Mouse (Mus musculus): Measurements from ENCODE around the gene Mllt6. TPM values are rescaled to one million over a fixed set of nuclear protein-coding genes. Genes with fewer than 3 reads are reported as not detected.
A peak's percentile ranks its signal among the peaks of the same experiment; 100 is the strongest.
"Not testable (repeated sequence)": the region's sequence is repeated elsewhere in the genome, so short reads cannot be mapped to it uniquely, and the experiment has no call there.

The Mllt6 gene
- total RNA-seq, 1 experiment from 2014 or later, result 34.4 TPM

GRCm38 (mm10) chr11:97728311-97728710 is 65.1 kb downstream of the Mllt6 start:
- ATAC-seq (replicated peaks; ENCODE audit: insufficient number of reproducible peaks, low FRiP score, low TSS enrichment, poor library complexity, severe bottlenecking), result peak; percentile 76

GRCm38 (mm10) chr11:97728730-97729129 is 65.5 kb downstream of the Mllt6 start:
- ATAC-seq (replicated peaks; ENCODE audit: insufficient number of reproducible peaks, low FRiP score, low TSS enrichment, poor library complexity, severe bottlenecking), result no peak

- no peak for ATAC-seq (replicated peaks; ENCODE audit: insufficient number of reproducible peaks, low FRiP score, low TSS enrichment, poor library complexity, severe bottlenecking)
Observed at GRCm38 (mm10) chr11:97733689-97734088, 70.5 kb downstream of the Mllt6 start.

GRCm38 (mm10) chr11:97734810-97735209 is 71.6 kb downstream of the Mllt6 start:
- ATAC-seq (replicated peaks; ENCODE audit: insufficient number of reproducible peaks, low FRiP score, low TSS enrichment, poor library complexity, severe bottlenecking), result not testable (repeated sequence)

Other genes with a start within 250 kb of the Mllt6 start
- 4.7 to 5.8 TPM (median 5.0 TPM) in 3 replicates for gene Arhgap23, start 247.9 kb upstream of the Mllt6 start, total RNA-seq (2017)
- gene 4933428G20Rik, start 163.1 kb upstream of the Mllt6 start, total RNA-seq (2017), result not detected in 3 replicates
- 0.10 to 0.58 TPM (median 0.21 TPM) in 3 replicates for gene Srcin1, start 87.2 kb upstream of the Mllt6 start, total RNA-seq (2017)
- 0.75 to 1.8 TPM (median 0.95 TPM) in 3 replicates for gene Epop, start 33.7 kb upstream of the Mllt6 start, total RNA-seq (2017)
- gene Cisd3, start 22.4 kb downstream of the Mllt6 start, total RNA-seq (2017), result 5.8 to 19.1 TPM (median 6.2 TPM) in 3 replicates
- gene Pcgf2, start 37.1 kb downstream of the Mllt6 start, total RNA-seq (2017), result 0.85 to 4.5 TPM in 2 of 3 replicates, not detected in the other
- gene Psmb3, start 40.0 kb downstream of the Mllt6 start, total RNA-seq (2017), result 137 to 160 TPM (median 146 TPM) in 3 replicates
- gene Pip4k2b, start 81.3 kb downstream of the Mllt6 start, total RNA-seq (2017), result 22.1 to 35.2 TPM (median 28.7 TPM) in 3 replicates
- gene Cwc25, start 103.1 kb downstream of the Mllt6 start, total RNA-seq (2017), result 42.0 to 49.3 TPM (median 43.5 TPM) in 3 replicates
- not detected in 3 replicates for gene 1700001P01Rik, start 112.5 kb downstream of the Mllt6 start, total RNA-seq (2017)
- 1,225 to 1,795 TPM (median 1,736 TPM) in 3 replicates for gene Rpl23, start 119.0 kb downstream of the Mllt6 start, total RNA-seq (2017)
- gene Lasp1, start 135.6 kb downstream of the Mllt6 start, total RNA-seq (2017), result 199 to 392 TPM (median 246 TPM) in 3 replicates
- 0.96 to 3.0 TPM in 2 of 3 replicates, not detected in the other for gene B230217C12Rik, start 177.4 kb downstream of the Mllt6 start, total RNA-seq (2017)
- 0.53 to 2.1 TPM (median 1.5 TPM) in 3 replicates for gene Fbxo47, start 220.7 kb downstream of the Mllt6 start, total RNA-seq (2017)